Mouse (Mus musculus): Measurements from ENCODE around the gene Glis3. TPM values are rescaled to one million over a fixed set of nuclear protein-coding genes. Genes with fewer than 3 reads are reported as not detected.

Glis3 gene
- total and polyA plus RNA-seq, 3 experiments, result not detected

GRCm38 (mm10) chr19:28367274-28367673, 312.6 kb downstream of the Glis3 start:
- Histone ChIP-seq H3K79me2 (ENCODE audit: control insufficient read depth, insufficient read depth, low read length, poor library complexity) (no peaks in the 10 kb centered on the region), H3K4me3 (ENCODE audit: control insufficient read depth in 1 of 2, insufficient read depth in 1 of 2, low read depth in 2 of 2, low read length in 2 of 2) (no peak overlapping the region), H3K27me3 (ENCODE audit: control insufficient read depth in 1 of 2, insufficient read depth in 2 of 2, low read length in 2 of 2) (no peaks in the 10 kb centered on the region; a peak in 1 of 4 replicates), H3K9me3 (replicated peaks; ENCODE audit: insufficient read depth, low read length) (no peaks in the 10 kb centered on the region), H3K27ac (ENCODE audit: control insufficient read depth, low read depth, low read length) (no peak overlapping the region), H3K9ac (ENCODE audit: control insufficient read depth, low read depth, low read length, poor library complexity, severe bottlenecking) (no peak overlapping the region), H3K36me3 (ENCODE audit: control insufficient read depth in 1 of 2, insufficient read depth in 2 of 2, low read length in 2 of 2) (no peaks in the 10 kb centered on the region), H3K4me1 (ENCODE audit: control insufficient read depth in 1 of 2, insufficient read depth in 2 of 2, low read length in 2 of 2) (no peaks in the 10 kb centered on the region)
- TF ChIP-seq MYB (IDR thresholded peaks at IDR 0.05; ENCODE audit: low read depth, low read length) (no peak), ETS1 (IDR thresholded peaks at IDR 0.05; ENCODE audit: low read depth, low read length) (no peak), GATA1 (IDR thresholded peaks at IDR 0.05; ENCODE audit: low read depth, low read length) (no peak), USF2 (IDR thresholded peaks at IDR 0.05; ENCODE audit: borderline replicate concordance in 1 of 2, insufficient read depth in 1 of 2, low read depth in 1 of 2, low read length in 2 of 2) (no peak), CHD2 (IDR thresholded peaks at IDR 0.05; ENCODE audit: low read length) (no peak), HCFC1 (IDR thresholded peaks at IDR 0.05; ENCODE audit: low read depth, low read length) (no peak), E2F4 (IDR thresholded peaks at IDR 0.05; ENCODE audit: borderline replicate concordance, low read depth, low read length) (no peak), EP300 (IDR thresholded peaks at IDR 0.05; ENCODE audit: low read depth in 1 of 2, low read length in 2 of 2) (no peak), POLR2AphosphoS2 (IDR thresholded peaks at IDR 0.05; ENCODE audit: low read length) (no peak), SIN3A (IDR thresholded peaks at IDR 0.05; ENCODE audit: low read length) (no peak), ZKSCAN1 (IDR thresholded peaks at IDR 0.05; ENCODE audit: low read depth, low read length) (no peak), NRF1 (IDR thresholded peaks at IDR 0.05; ENCODE audit: insufficient read depth, low read depth, low read length, poor library complexity, severe bottlenecking) (no peak), POLR2AphosphoS5 (IDR thresholded peaks at IDR 0.05; ENCODE audit: borderline replicate concordance, low read depth, low read length) (no peak), MAFK (IDR thresholded peaks at IDR 0.05; ENCODE audit: borderline replicate concordance, low read depth, low read length) (no peak), SMC3 (IDR thresholded peaks at IDR 0.05; ENCODE audit: low read depth, low read length) (no peak), ZNF384 (IDR thresholded peaks at IDR 0.05; ENCODE audit: low read depth, low read length) (no peak)
- no peak for DNase-seq (ENCODE audit: low read depth, low spot score)

- Histone ChIP-seq H3K9me3 (replicated peaks; ENCODE audit: insufficient read depth, low read length) (no peaks in the 10 kb centered on the region), H3K27me3 (ENCODE audit: control insufficient read depth in 1 of 2, insufficient read depth in 2 of 2, low read length in 2 of 2) (no peaks in the 10 kb centered on the region; a peak in 1 of 4 replicates), H3K4me1 (ENCODE audit: control insufficient read depth in 1 of 2, insufficient read depth in 2 of 2, low read length in 2 of 2) (no peaks in the 10 kb centered on the region), H3K9ac (ENCODE audit: control insufficient read depth, low read depth, low read length, poor library complexity, severe bottlenecking) (no peak overlapping the region), H3K36me3 (ENCODE audit: control insufficient read depth in 1 of 2, insufficient read depth in 2 of 2, low read length in 2 of 2) (no peaks in the 10 kb centered on the region), H3K27ac (ENCODE audit: control insufficient read depth, low read depth, low read length) (no peak overlapping the region), H3K4me3 (ENCODE audit: control insufficient read depth in 1 of 2, insufficient read depth in 1 of 2, low read depth in 2 of 2, low read length in 2 of 2) (no peak overlapping the region), H3K79me2 (ENCODE audit: control insufficient read depth, insufficient read depth, low read length, poor library complexity) (no peaks in the 10 kb centered on the region)
- DNase-seq (ENCODE audit: low read depth, low spot score), result no peak
- no peak for TF ChIP-seq SIN3A (IDR thresholded peaks at IDR 0.05; ENCODE audit: low read length)
- TF ChIP-seq ETS1 (IDR thresholded peaks at IDR 0.05; ENCODE audit: low read depth, low read length), result no peak
- no peak for TF ChIP-seq TAL1 (IDR thresholded peaks at IDR 0.05; ENCODE audit: low read length)
- TF ChIP-seq POLR2A (IDR thresholded peaks at IDR 0.05; ENCODE audit: control insufficient read depth in 1 of 2, insufficient read depth in 1 of 2, low read depth in 1 of 2, low read length in 2 of 2, poor library complexity in 1 of 2), result no peak
- no peak for TF ChIP-seq MAZ (IDR thresholded peaks at IDR 0.05; ENCODE audit: low read depth, low read length)
- TF ChIP-seq UBTF (IDR thresholded peaks at IDR 0.05; ENCODE audit: borderline replicate concordance, insufficient read depth, low read depth, low read length), result no peak
- no peak for TF ChIP-seq MXI1 (IDR thresholded peaks at IDR 0.05; ENCODE audit: low read depth, low read length)
- TF ChIP-seq MAFK (IDR thresholded peaks at IDR 0.05; ENCODE audit: borderline replicate concordance, low read depth, low read length), result no peak
- no peak for TF ChIP-seq TCF12 (IDR thresholded peaks at IDR 0.05; ENCODE audit: low read depth, low read length)
- TF ChIP-seq KAT2A (conservative IDR thresholded peaks at IDR 0.05; ENCODE audit: low read depth, low read length), result no peak
- no peak for TF ChIP-seq USF1 (IDR thresholded peaks at IDR 0.05; ENCODE audit: low read depth, low read length)
- TF ChIP-seq ZC3H11A (IDR thresholded peaks at IDR 0.05; ENCODE audit: low read depth, low read length), result no peak
- no peak for TF ChIP-seq NRF1 (IDR thresholded peaks at IDR 0.05; ENCODE audit: insufficient read depth, low read depth, low read length, poor library complexity, severe bottlenecking)
- no peak for TF ChIP-seq JUND (IDR thresholded peaks at IDR 0.05; ENCODE audit: low read depth, low read length)
- no peak for TF ChIP-seq RCOR1 (IDR thresholded peaks at IDR 0.05; ENCODE audit: low read depth, low read length)
- no peak for TF ChIP-seq CTCF (IDR thresholded peaks at IDR 0.05 in 2 of 3, conservative IDR thresholded peaks at IDR 0.05 in 1 of 3; ENCODE audit: control insufficient read depth in 1 of 3, insufficient read depth in 1 of 3, low read depth in 2 of 3, low read length in 3 of 3, poor library complexity in 1 of 3, severe bottlenecking in 1 of 3)
- no peak for TF ChIP-seq POLR2AphosphoS5 (IDR thresholded peaks at IDR 0.05; ENCODE audit: borderline replicate concordance, low read depth, low read length)
Observed at GRCm38 (mm10) chr19:28366766-28367165, 313.1 kb downstream of the Glis3 start.

All from MEL (cell line).